Mouse (Mus musculus): ENCODE data around the gene Grik4. TPM values are rescaled to one million over a fixed set of nuclear protein-coding genes. Genes with fewer than 3 reads are reported as not detected.

Grik4 gene
- total RNA-seq, 1 experiment: 0.22 TPM

DNA sequence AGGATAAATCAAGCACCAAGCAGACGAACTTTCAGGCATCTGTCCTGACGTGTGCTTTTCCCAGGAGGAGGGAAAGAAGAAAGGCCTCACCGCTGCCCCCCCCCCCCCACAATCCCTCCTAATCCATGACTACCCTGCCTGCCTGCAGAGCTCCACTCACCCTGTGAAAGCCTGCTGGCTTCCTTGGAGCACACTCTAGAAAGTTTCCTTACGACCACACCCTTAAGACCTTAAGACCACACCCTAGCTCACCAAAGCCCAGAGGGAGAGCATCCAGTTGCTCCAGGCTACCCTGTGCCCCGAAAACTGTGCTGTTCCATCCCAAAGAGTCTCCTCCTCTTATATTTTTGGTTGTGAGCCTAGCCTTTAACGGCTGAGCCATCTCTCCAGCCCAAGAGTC lies 82.6 kb downstream of the Grik4 start:
- Histone ChIP-seq H3K4me3 (ENCODE audit: insufficient read depth in 1 of 2, low read depth in 1 of 2, low read length in 2 of 2, poor library complexity in 1 of 2, severe bottlenecking in 1 of 2) (no peak overlapping the region), H3K4me1 (ENCODE audit: control insufficient read depth in 2 of 2, insufficient read depth in 2 of 2, low read length in 2 of 2, poor library complexity in 1 of 2) (peaks cover 36 to 44% of the 10 kb centered on the region in 2 experiments), H3K9ac (ENCODE audit: insufficient read depth, low read depth, low read length, poor library complexity, severe bottlenecking) (no peak overlapping the region), H3K27ac (ENCODE audit: insufficient read depth, low read depth, low read length, poor library complexity, severe bottlenecking) (no peak overlapping the region), H3K36me3 (ENCODE audit: control insufficient read depth, insufficient read depth, low read length, poor library complexity, severe bottlenecking) (no peaks in the 10 kb centered on the region), H3K9me3 (ENCODE audit: control insufficient read depth, insufficient read depth, low read depth, low read length) (no peaks in the 10 kb centered on the region)
- in situ Hi-C loops (cut with MboI; ENCODE audit: low sequenced_read_pairs in 2 of 2, unreplicated experiment in 2 of 2): no loop called here
- TF ChIP-seq ZNF384 (IDR thresholded peaks at IDR 0.05; ENCODE audit: low read depth, low read length): no peak
- TF ChIP-seq MAFK (IDR thresholded peaks at IDR 0.05; ENCODE audit: insufficient read depth, low read depth, low read length): no peak
- TF ChIP-seq ZC3H11A (IDR thresholded peaks at IDR 0.05; ENCODE audit: borderline replicate concordance, low read depth, low read length): no peak
- TF ChIP-seq CHD2 (IDR thresholded peaks at IDR 0.05; ENCODE audit: low read depth, low read length): no peak
- TF ChIP-seq HCFC1 (IDR thresholded peaks at IDR 0.05; ENCODE audit: borderline replicate concordance, insufficient read depth, low read length): no peak
- no peak for DNase-seq (ENCODE audit: low read depth, low spot score)

DNA sequence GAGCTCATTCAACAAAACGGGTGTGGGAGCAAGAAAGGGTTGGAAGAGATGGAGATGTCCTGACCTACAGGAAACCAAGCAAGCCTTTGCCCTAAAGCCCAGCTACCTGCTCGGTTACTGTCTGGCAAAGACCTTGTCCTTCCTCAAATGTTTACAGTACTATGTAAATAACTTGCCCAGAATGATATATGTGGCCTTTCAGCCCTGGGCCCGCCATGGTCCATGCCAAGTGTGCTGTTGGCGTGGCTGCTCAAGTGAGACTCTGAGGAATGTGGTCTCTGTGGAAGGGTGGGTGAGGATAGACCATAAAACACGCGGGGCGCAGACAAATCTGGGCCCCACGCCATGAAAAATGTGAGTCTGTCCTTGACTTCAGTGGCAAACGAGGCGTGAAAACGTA lies 83.1 kb downstream of the Grik4 start:
- TF ChIP-seq HCFC1 (IDR thresholded peaks at IDR 0.05; ENCODE audit: borderline replicate concordance, insufficient read depth, low read length) (no peak), ZC3H11A (IDR thresholded peaks at IDR 0.05; ENCODE audit: borderline replicate concordance, low read depth, low read length) (no peak), ZNF384 (IDR thresholded peaks at IDR 0.05; ENCODE audit: low read depth, low read length) (no peak), MAFK (IDR thresholded peaks at IDR 0.05; ENCODE audit: insufficient read depth, low read depth, low read length) (no peak), CHD2 (IDR thresholded peaks at IDR 0.05; ENCODE audit: low read depth, low read length) (no peak)
- Histone ChIP-seq H3K27ac (ENCODE audit: insufficient read depth, low read depth, low read length, poor library complexity, severe bottlenecking) (no peak overlapping the region), H3K9ac (ENCODE audit: insufficient read depth, low read depth, low read length, poor library complexity, severe bottlenecking) (no peak overlapping the region), H3K4me1 (ENCODE audit: control insufficient read depth in 2 of 2, insufficient read depth in 2 of 2, low read length in 2 of 2, poor library complexity in 1 of 2) (peaks cover 36 to 47% of the 10 kb centered on the region in 2 experiments), H3K36me3 (ENCODE audit: control insufficient read depth, insufficient read depth, low read length, poor library complexity, severe bottlenecking) (no peaks in the 10 kb centered on the region), H3K4me3 (ENCODE audit: insufficient read depth in 1 of 2, low read depth in 1 of 2, low read length in 2 of 2, poor library complexity in 1 of 2, severe bottlenecking in 1 of 2) (no peak overlapping the region), H3K9me3 (ENCODE audit: control insufficient read depth, insufficient read depth, low read depth, low read length) (no peaks in the 10 kb centered on the region)
- in situ Hi-C loops (cut with MboI; ENCODE audit: low sequenced_read_pairs in 2 of 2, unreplicated experiment in 2 of 2): no loop called here
- no peak for DNase-seq (ENCODE audit: low read depth, low spot score)

DNA sequence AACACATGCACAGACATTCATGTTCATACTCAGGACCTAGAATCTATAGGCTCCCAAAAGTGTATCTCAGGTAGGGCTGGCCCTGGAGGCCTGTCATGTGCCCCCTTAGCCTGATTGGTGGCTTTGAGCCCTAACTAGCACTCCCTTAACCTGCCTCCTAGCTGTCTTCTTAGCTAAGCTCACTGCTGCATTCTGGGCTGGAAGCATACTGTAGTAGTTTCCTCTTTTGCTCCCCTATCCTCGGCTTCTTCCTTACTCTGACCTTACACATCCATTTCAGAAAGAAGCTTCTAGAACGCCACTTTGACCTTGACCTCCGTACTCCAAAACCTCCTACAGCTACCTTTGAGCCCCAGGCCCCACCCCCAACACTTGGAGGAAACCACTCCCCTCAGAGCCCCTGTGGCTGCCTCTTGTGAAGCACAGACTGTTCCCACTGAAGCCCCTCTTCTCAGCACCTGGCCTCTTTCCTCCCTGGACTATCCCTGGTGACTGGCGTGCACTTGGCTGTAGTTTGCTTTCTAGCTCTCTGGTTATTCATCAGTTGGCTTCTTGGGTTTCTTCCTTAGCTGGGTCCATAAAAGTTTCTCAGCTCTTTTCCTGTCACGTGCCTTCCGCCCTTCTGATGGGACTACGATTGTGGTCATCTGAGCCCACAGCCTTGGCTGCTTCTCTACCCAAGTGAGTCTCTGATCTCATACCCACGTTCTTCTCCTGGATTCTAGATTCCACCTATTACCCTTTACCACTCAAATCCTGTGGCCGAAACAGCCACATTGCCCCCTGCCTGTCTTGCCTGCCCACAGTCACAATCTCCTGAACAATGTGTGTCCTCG lies 84.1 kb downstream of the Grik4 start:
- no peak overlapping the region for H3K9ac ChIP-seq (ENCODE audit: insufficient read depth, low read depth, low read length, poor library complexity, severe bottlenecking)
- peaks cover 35 to 51% of the 10 kb centered on the region in 2 experiments for H3K4me1 ChIP-seq (ENCODE audit: control insufficient read depth in 2 of 2, insufficient read depth in 2 of 2, low read length in 2 of 2, poor library complexity in 1 of 2)
- H3K27ac ChIP-seq (ENCODE audit: insufficient read depth, low read depth, low read length, poor library complexity, severe bottlenecking): no peak overlapping the region
- no peaks in the 10 kb centered on the region for H3K9me3 ChIP-seq (ENCODE audit: control insufficient read depth, insufficient read depth, low read depth, low read length)
- TF ChIP-seq CHD2 (IDR thresholded peaks at IDR 0.05; ENCODE audit: low read depth, low read length): no peak
- TF ChIP-seq MAFK (IDR thresholded peaks at IDR 0.05; ENCODE audit: insufficient read depth, low read depth, low read length): no peak
- TF ChIP-seq ZNF384 (IDR thresholded peaks at IDR 0.05; ENCODE audit: low read depth, low read length): no peak
- TF ChIP-seq HCFC1 (IDR thresholded peaks at IDR 0.05; ENCODE audit: borderline replicate concordance, insufficient read depth, low read length): no peak
- H3K4me3 ChIP-seq (ENCODE audit: insufficient read depth in 1 of 2, low read depth in 1 of 2, low read length in 2 of 2, poor library complexity in 1 of 2, severe bottlenecking in 1 of 2): no peak overlapping the region
- DNase-seq (ENCODE audit: low read depth, low spot score): no peak
- H3K36me3 ChIP-seq (ENCODE audit: control insufficient read depth, insufficient read depth, low read length, poor library complexity, severe bottlenecking): no peaks in the 10 kb centered on the region
- in situ Hi-C loops (cut with MboI; ENCODE audit: low sequenced_read_pairs in 2 of 2, unreplicated experiment in 2 of 2): no loop called here

DNA sequence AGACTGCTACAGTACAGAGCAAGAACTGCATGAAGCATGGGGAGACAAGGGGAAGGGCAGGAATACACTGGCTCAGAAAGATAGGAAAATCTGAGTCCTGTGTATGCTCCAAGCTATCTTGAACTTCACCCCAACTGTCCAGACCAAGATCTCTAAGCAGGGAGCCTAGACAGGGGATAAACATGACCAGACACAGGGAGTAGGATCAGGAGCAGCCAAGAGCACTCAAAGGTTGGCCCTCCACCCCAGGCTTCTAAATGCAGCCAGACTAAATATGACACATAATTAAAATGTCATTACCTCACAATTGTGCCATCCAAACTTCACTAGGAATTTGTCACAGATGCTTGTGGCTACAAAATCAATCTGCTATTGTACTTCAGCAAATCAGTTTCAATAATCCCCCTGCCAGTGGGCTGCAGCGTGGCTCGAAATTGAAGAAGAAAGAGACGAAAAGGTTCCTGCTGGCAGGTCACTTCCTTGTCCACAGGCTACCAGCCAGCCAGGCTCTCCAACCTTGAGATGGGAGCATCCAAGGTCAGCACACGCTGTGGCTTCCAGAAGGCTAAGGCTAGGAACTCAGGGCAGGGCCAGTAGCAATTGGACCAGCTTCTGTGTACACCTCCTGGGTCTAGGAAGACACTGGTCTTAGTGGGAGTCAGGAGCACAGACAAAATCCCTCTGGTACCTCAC lies 85.1 kb downstream of the Grik4 start:
- in situ Hi-C loops (cut with MboI; ENCODE audit: low sequenced_read_pairs in 2 of 2, unreplicated experiment in 2 of 2): no loop called here
- no peak overlapping the region for H3K9ac ChIP-seq (ENCODE audit: insufficient read depth, low read depth, low read length, poor library complexity, severe bottlenecking)
- H3K27ac ChIP-seq (ENCODE audit: insufficient read depth, low read depth, low read length, poor library complexity, severe bottlenecking): peak overlapping the region; percentile 73
- H3K36me3 ChIP-seq (ENCODE audit: control insufficient read depth, insufficient read depth, low read length, poor library complexity, severe bottlenecking): no peaks in the 10 kb centered on the region
- H3K4me3 ChIP-seq (ENCODE audit: insufficient read depth in 1 of 2, low read depth in 1 of 2, low read length in 2 of 2, poor library complexity in 1 of 2, severe bottlenecking in 1 of 2): no peak overlapping the region
- peaks cover 29 to 44% of the 10 kb centered on the region in 2 experiments for H3K4me1 ChIP-seq (ENCODE audit: control insufficient read depth in 2 of 2, insufficient read depth in 2 of 2, low read length in 2 of 2, poor library complexity in 1 of 2)
- no peak for DNase-seq (ENCODE audit: low read depth, low spot score)
- TF ChIP-seq ZC3H11A (IDR thresholded peaks at IDR 0.05; ENCODE audit: borderline replicate concordance, low read depth, low read length) (no peak), HCFC1 (IDR thresholded peaks at IDR 0.05; ENCODE audit: borderline replicate concordance, insufficient read depth, low read length) (no peak), CHD2 (IDR thresholded peaks at IDR 0.05; ENCODE audit: low read depth, low read length) (no peak), MAFK (IDR thresholded peaks at IDR 0.05; ENCODE audit: insufficient read depth, low read depth, low read length) (no peak), ZNF384 (IDR thresholded peaks at IDR 0.05; ENCODE audit: low read depth, low read length) (no peak)
- H3K9me3 ChIP-seq (ENCODE audit: control insufficient read depth, insufficient read depth, low read depth, low read length): no peaks in the 10 kb centered on the region
